8 mouse cellular contexts compared by ENCODE assay signal in genomic region chr10:115385018-115386002, GRCm38 (mm10). TPM values are rescaled to one million over a fixed set of nuclear protein-coding genes. Genes with fewer than 3 reads are reported as not detected.
DNase-seq lines count a peak whose midpoint lies in the region; ATAC-seq and TF ChIP-seq lines count a peak whose summit lies in the region.

No protein-coding gene starts in this region.

- under 1% methylated on average over 95 of the region's 101 CpGs for WGBS in hindbrain, embryonic 14.5 days

- DNase-seq in Patski (ENCODE audit: low read depth, low spot score) = no peak
- peak; percentile 64 to 71 for DNase-seq in cerebellum, postnatal 14 days
- peak; percentile 46 to 51 for DNase-seq in frontal cortex, postnatal 36 days (ENCODE audit: low spot score in 2 of 2)
- DNase-seq in hindbrain, embryonic 14.5 days (ENCODE audit: low spot score) = no peak
- peak; percentile 21 for DNase-seq in left cerebral cortex, adult 11 months (ENCODE audit: low spot score)
- peak; percentile 75 for DNase-seq in lung, postnatal 4 days
- DNase-seq in right cerebral cortex, adult 18-20 months = peak; percentile 55
- peak; percentile 88 for DNase-seq in urinary bladder, adult 2 months (ENCODE audit: low spot score)

- CTCF ChIA-PET in Patski (lab: Charles Lee) = interaction anchor here (1.0 to 1.8 kb wide), 3 partner anchors 12 to 62 kb away, joined by 3 to 5 read pairs (median 4); no protein-coding TSS in a partner anchor

- no peaks in the 10 kb centered on the region for H3K9me3 ChIP-seq in hindbrain, embryonic 14.5 days (ENCODE audit: control insufficient read depth, low read length)

- peaks cover 34% of the 10 kb centered on the region for H3K4me1 ChIP-seq in hindbrain, embryonic 14.5 days (replicated peaks; ENCODE audit: control insufficient read depth, insufficient read depth, low read length)

- H3K36me3 ChIP-seq in hindbrain, embryonic 14.5 days (replicated peaks; ENCODE audit: control insufficient read depth, insufficient read depth) = peaks cover 10% of the 10 kb centered on the region; the same call in 1 of the 2 replicates

- no peak for TF ChIP-seq CTCF in Patski (IDR thresholded peaks at IDR 0.05)

- H3K4me3 ChIP-seq in hindbrain, embryonic 14.5 days (replicated peaks; ENCODE audit: low read length) = peak overlapping the region; percentile 89

- ATAC-seq in Patski = peak; percentile 31
- peak; percentile 0; the same call in 1 of the 2 replicates for ATAC-seq in hindbrain, embryonic 14.5 days (ENCODE audit: low FRiP score)

- peak overlapping the region; percentile 89 for H3K9ac ChIP-seq in hindbrain, embryonic 14.5 days

- in situ Hi-C loops in Patski (cut with MboI; ENCODE audit: low pct_unique_long_range_greater_than_20kb) = no loop called here

- H3K27ac ChIP-seq in hindbrain, embryonic 14.5 days = peak overlapping the region; percentile 99

- POLR2A ChIA-PET in Patski (lab: Charles Lee) = interaction anchor here (0.9 to 2.0 kb wide), 3 partner anchors 11 to 25 kb away, joined by 3 to 7 read pairs (median 3); partner anchors contain the start of gene Tmem19

- H3K4me2 ChIP-seq in hindbrain, embryonic 14.5 days (replicated peaks) = peak overlapping the region; percentile 76

- H3K27me3 ChIP-seq in Patski = no peaks in the 10 kb centered on the region
- H3K27me3 ChIP-seq in hindbrain, embryonic 14.5 days (ENCODE audit: control insufficient read depth, insufficient read depth, low read length) = no peaks in the 10 kb centered on the region

RNA-seq across cellular contexts. Expression of gene Zfc3h1, which starts 0.6 kb away (rescaled TPM):
- 36.8 TPM for polyA plus RNA-seq in Patski (2021)
- 21.2 and 24.4 TPM in 2 replicates for polyA plus RNA-seq in hindbrain, embryonic 14.5 days (2014; fragmentation: Nextera tagmentation; extraction: Ambion mirVana)
- polyA plus RNA-seq in urinary bladder, adult 2 months (2012; rRNA removed) = 82.9 and 116 TPM in 2 replicates

RNA-seq across cellular contexts. Expression of gene Thap2, which starts 1.1 kb away (rescaled TPM):
- polyA plus RNA-seq in Patski (2021) = 11.5 TPM
- polyA plus RNA-seq in hindbrain, embryonic 14.5 days (2014; fragmentation: Nextera tagmentation; extraction: Ambion mirVana) = 16.5 and 16.6 TPM in 2 replicates
- 9.9 and 11.1 TPM in 2 replicates for polyA plus RNA-seq in urinary bladder, adult 2 months (2012; rRNA removed)

RNA-seq across cellular contexts. Expression of gene Tmem19, which starts 23.0 kb away (rescaled TPM):
- 29.5 TPM for polyA plus RNA-seq in Patski (2021)
- 42.0 and 42.8 TPM in 2 replicates for polyA plus RNA-seq in hindbrain, embryonic 14.5 days (2014; fragmentation: Nextera tagmentation; extraction: Ambion mirVana)
- polyA plus RNA-seq in urinary bladder, adult 2 months (2012; rRNA removed) = 18.8 and 19.4 TPM in 2 replicates

Comparison
In these comparisons a context has a peak if more than half of its experiments do, and no peak if none do; other contexts are left out.
1. DNase-seq: peak in cerebellum, postnatal 14 days (2 of 2), frontal cortex, postnatal 36 days (2 of 2), left cerebral cortex, adult 11 months (single experiment), lung, postnatal 4 days (2 of 2), right cerebral cortex, adult 18-20 months (single experiment) and urinary bladder, adult 2 months (single experiment); none in Patski (single experiment) and hindbrain, embryonic 14.5 days (single experiment).